Mouse (Mus musculus) c-Kit-positive CD71-negative TER-119-negative erythroid progenitor cells, embryonic 14.5 days (primary cell): ENCODE results near the gene Smad3.

ENCODE experiments used
- DNase-seq: peaks from one replicate; pipeline ENCODE4 v3.0.0-alpha.2; 2013; ENCODE audit warnings: low read depth

The Smad3 gene

DNA sequence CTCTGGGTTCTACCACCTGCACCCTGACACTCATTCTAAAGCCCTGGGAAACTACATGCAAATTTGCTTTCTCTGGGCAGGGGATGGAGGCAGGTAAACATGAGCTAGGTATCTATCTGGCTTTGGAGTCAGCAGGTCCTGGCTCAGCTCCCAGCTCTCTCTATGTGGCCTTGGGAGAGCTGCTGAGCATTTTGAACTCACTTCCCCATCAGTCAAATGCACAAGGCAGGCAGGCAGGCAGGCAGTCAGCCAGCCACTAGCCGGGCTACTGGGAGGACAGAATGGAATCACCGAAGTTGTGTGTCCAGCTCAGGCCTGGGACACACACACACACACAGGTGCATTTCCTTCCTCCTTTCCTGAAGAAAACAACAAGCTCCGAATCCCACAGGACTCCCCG lies 58.6 kb downstream of the Smad3 start:
- DNase-seq, result no peak

DNA sequence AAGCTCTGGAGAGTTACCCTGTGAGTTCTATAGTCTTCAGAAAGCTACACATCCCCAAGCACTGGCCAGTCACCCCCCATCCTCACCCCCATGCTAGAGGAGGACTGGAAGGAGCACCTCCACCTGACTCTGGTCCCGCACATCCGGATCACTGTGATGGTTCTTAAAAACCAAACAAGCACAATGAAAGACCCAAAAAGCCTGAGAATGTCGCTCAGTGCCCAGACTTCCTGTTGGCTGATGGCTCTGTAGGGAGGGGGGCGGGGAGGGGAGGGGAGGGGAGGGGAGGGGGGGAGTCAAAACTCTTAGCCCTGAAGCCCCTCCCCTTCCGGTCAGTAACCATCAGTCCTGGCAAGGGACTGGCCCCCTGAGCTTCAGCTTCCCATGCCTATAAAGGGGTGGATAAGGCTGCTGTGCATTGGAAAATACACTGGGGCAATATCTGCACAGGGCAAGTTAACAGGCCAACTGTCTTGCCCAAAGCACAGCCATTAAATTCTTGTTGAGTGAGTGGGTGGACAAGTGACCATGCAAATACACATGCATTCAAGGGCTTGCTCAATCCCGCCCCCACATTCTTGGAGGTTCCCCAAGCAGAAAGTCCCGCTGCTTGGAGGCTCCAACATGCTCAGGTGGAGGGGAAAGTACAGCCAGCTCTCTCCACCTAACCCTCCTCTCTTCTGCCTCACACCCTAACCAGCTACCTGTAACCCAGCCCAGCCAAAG lies 59.3 kb downstream of the Smad3 start:
- no peak for DNase-seq

DNA sequence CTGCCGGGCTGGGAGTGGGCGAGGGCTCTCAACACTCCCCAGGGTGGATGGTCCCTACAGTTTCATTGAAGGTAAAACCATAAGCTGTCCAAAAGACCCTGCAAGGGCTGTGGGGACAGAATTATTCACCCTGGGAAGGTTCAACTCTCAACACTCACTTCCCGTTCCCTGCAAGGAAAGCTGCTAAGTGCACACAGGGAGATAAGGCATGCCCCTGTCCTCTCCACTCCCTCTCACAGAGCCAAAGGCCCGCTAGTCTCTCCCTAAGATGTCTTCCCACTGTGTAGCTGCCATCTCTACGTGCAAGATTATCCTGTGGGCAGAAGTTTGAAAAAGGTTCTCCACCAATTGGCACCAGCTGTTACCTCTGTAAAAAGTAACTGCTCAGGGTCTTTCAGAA lies 60.2 kb downstream of the Smad3 start:
- no peak for DNase-seq

DNA sequence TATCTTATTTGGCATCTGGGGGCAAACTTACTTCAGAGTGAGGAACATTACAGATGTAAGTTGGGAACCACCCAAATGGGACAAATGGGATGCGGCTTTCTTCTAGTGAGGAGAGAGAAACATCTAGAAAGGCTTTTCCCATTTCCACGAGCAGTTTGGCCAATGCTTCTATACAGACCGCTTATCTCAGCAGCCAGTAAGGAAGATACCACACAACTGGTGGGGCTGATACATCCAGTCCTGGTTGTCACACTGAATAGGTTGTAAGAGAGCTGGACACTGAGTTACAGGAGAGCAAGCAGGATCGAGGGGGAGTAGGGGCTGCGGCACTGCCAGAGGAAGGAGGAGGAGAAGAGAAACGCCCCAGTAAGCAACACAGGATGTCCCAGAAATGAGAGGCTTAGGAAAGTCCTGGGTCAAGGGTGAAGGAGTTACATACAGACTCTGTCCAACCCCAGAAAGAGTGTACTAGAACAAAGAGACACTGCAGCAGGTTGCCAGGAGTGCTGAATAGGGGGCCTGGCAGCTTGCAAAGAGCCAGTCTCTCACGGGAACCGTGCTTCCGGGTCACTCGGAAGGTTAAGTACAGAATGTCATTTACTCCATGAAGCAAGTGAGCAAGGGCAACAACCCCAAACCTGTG lies 61.2 kb downstream of the Smad3 start:
- no peak for DNase-seq

DNA sequence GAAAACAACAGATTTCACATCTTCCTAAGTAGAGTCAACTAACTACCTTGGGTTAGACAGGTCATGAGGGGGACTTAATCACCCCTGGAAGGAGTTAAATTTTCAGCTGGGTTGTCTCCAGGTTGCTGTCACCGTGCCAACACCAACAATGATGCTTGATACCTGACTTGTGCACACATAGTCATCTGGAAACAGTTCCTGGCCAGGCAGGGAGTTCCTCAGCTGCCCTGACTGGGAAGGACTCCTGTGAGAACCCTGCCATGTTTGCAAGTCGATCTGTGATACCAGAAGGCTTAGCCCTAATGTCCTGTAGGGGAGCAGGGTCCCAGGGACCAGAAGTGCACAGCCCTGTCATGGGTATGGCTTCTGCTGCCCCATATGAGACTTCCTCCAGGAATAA lies 65.8 kb downstream of the Smad3 start:
- DNase-seq, result no peak

DNA sequence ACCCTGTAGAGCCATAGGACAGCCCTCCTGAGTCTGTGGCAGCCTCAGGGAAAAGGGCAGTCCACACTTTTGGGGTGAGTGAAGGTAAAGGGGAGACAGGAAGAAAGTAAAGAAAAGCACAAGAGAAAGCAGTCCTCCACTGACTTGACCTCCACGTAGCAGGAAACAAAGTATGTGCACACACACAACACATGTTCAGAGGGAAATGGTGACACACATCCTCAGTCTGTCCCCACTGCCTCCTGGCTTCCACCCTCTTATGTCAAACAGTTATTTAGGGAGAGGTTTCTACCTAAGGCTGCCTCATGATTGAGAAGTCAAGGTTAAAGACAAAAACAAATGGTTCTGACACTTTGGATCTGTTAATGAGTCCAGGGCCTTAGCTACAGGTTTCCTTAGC lies 67.3 kb downstream of the Smad3 start:
- no peak for DNase-seq

DNA sequence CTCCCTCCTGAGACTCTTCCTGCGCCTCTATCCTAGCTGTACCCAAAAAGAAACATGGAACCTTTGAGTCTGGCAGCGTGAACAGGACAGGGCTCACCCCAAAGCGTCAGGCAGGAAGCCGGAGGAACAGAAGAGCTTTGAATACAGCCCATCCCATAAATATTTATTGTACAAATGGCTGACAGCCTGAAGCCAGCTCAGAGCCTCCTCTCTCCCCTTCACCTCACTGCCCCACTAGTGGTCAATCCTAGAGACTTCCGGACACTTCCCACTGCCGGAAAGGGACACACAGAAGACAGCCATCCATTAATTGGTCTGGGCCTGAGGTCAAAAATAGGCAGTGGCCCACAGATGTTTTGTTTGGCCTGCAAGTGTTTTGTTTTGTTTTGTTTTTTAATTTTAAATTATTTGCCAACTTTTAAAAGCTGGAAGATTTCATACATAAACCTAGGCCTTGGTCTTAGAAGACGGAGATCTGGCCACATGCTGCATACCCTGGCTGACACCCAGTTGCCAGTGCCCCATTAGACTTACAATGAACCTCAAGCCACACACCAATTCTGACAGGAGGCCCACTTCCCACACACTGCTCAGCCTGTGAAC lies 70.3 kb downstream of the Smad3 start:
- DNase-seq, result no peak

DNA sequence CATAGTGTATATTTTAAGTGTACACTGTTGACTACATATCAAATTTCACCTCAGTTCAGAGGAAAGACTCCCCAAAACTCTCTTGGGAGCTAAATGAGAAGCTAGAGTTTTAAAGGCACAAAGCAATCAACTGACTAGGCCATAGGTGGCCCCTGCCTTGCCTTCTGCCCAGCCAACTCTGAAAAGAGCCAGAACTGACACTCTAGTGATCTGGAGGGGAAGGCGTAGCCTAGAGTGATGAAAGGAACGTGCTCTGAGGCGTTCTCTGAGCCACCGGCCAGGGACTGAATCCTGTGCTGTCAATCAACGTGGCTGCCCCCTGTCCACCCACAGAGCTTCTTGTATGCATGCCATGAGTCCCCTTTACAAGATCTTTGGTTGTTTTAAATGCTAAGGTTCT lies 72.4 kb downstream of the Smad3 start:
- DNase-seq, result no peak

DNA sequence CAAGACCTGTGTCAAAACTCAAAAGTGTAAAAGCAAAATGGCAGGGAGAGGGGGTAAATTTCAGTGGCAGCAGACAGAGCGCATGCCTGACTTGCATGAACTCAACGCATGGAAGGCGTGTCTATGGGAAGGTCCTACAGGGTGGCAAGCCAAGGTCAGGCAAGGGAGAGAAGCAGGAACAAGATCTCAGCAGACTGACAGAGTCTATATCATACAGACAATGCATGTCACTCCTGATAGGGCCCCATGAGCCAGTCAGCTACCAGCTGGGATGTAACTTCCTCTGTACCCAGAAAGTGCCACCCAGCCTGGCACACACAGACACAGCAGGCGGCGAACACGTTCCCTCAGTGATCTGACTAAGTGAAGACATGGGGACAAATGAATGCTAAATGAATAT lies 73.5 kb downstream of the Smad3 start:
- DNase-seq, result no peak

DNA sequence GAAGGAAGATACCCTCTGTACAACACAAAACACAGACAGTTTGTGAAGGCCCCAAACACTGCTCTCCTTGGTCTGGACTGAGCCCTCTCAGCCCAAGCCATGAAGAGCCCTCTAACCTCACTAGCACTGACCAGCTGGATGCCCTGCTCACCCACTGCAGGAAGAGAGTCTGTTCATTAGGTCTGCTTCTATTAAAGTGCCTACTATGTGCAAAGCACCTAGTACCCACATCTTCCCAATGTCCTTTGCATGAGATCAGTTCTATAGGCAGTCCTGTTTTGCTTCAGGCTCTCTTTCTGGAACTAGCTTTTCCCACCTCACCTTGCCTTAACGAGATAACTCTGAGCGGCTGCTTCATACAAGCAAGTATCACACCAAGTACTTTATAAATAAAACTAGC lies 74.9 kb downstream of the Smad3 start:
- DNase-seq, result no peak

DNA sequence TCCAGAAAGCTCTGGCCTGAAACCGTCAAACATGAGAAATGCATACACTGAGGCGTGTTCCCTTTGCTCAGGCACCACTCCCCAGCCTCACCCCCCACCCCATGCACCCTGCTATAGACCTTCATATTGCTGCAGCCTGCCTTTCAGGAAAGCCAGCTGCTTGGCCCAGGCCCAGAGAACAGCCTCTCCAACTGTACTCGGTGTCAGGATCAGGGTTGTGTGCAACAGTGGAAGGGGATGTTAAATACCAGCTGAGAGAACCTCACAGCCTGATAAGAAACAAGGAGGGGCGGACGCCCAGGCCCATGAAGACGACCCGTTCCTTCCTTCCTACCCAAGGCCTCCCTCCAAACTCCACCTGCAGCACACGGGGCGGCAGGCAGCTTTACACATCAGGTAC lies 75.5 kb downstream of the Smad3 start:
- DNase-seq, result no peak

DNA sequence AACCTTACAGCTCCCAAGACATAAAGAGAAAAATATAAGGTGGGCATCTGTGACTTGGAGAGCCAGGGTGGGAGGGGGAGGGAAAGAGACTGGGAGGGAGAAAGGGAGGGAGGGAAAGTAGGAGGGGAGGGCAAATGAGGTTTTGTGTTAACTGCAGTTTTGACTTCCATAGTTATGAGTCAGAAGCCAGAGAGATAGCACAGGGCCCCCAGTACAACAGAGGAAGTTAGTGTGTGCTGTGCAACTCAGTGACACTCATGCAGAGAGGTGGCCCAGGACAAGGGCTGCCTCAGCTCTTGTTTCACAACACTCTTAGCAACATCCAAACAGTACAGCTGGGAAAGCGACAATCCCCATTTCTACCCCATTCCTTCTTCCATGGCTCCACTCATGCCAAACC lies 79.7 kb downstream of the Smad3 start:
- peak; percentile 41 for DNase-seq

DNA sequence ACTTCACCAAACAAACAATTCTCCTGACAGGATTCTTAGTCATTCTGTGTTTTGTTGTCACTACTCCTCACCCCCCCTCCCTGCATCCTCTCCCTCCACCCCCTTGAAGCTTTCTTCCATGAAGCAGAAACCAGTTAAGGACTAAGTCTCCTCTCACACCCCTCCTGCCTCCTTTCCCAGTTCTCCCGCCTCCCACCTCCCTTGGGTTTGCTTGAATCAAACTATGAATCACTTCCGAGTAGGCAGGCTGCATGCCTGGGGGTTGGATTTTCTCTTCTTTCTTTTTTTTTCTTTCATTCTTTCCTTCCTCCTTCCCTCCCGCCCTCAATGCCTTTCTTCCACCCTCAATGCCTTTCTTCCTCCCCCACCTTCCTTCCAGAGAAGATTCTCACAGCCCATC lies 80.2 kb downstream of the Smad3 start:
- no peak for DNase-seq

DNA sequence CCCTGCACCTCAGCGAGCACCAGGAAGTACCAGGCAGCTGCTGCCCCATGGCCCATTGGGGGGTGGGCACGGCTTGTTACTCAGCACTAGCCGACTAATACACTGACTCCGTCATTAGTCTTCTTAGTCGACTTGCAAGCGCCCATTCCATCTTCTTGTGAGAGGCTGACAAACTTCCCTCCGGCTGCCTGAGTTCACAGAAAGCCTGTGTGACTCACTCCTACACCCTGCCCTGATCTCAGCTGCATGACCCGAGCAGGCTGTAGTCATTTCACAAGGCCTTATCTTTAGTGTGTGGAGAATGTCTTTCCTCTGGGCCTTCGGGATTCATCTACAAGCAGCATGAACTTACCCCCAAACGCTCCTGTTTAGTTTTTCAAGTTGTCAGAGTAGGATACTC lies 83.2 kb downstream of the Smad3 start:
- DNase-seq, result no peak

DNA sequence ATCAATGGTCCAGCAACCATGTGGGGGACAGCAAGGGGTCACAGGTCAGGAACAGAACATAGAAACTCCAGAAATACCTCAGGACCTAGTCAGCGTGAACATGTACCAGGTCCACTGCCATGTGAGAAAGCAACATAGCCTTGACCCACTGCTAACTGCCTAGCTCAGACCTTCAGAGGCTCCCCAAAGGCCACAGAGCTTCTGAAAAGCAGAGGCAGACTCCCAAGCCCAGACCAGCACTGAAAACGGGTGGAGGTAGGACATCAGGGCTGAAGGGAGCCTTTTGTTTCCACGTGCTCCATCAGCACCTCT lies 84.3 kb downstream of the Smad3 start:
- DNase-seq, result no peak

DNA sequence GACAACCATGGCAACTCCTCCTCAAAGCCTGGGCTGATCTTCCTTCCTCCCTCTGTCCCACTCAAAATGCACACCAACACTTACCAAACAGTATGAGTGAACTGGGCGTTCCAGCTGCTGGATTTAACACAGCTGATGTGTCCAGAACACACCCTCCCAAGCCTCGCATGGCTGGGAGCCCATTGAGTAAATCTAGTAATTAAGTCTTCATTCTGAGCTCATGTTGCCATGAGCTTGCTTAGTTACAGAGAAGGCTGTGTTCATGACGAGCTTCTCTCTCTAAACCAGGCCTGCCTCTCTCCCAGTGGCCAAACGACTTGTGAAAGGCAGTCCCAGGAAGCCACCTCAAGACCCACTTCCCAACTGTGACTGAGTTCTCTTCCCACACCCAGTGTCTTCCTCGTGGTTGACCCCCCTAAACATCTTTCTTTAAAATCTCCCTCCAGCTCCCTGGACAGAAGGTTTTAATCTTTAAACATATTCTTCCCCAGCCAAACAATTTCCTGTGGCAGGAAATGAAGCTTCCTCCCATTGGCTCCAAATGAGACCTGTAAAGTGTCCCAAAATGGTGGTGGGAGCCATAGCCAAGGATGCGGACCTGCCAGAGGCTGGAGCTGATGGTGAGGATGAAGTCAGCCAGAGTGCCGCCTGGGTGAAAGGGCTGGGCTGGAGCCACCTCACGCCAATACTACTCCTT lies 84.8 kb downstream of the Smad3 start:
- DNase-seq, result no peak

DNA sequence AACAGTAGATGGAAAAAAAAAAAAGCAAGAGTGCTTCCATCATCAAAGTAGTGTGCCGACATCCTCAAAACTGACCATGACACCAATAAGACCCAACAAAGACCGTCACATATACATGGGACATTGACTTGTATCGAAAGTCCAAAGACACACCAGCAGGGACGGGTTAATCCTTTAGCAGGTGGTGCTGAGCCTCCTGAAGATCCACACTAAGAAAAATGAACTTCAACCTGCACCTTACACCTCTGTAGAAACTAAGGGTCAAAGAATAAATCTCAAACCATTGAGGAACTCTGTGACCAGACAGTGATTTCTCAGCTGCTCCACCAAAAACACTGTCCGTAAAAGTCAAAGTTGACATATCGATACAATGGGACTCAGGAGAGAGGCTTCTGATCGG lies 88.0 kb downstream of the Smad3 start:
- DNase-seq, result no peak

DNA sequence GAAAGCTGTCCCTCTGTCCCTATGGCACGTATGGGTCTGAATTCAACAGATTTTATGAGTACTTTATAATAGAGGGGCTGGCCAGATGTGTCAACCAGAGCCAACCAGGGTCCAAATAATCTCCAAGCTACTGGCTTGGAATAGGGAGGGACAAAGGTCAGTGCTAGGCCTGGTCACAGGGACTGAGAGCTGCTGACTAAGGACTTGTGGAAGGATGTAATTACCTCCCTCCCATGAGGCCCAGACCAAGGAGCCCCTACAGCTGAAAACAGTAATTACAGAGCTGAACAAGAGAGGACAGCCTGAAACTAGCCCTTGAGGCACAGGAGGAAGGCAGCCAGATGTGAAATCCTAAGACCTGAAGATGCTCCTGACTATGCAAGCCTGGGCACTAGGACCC lies 89.2 kb downstream of the Smad3 start:
- no peak for DNase-seq

DNA sequence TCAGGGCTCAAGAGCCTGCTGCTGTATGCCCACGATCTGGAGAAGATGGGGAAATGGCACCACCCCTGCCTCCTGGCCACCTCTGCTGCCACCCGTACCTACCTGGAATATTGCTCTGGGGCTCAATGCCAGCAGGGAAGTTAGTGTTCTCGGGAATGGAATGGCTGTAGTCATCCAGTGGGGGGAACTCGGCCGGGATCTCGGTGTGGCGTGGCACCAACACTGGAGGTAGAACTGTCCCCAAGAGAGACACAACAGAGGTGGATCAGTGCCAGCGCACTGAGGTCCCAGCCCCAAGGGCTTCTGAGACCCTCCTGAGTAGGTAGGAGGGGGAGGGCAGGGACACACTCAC lies 90.4 kb downstream of the Smad3 start:
- DNase-seq, result no peak

DNA sequence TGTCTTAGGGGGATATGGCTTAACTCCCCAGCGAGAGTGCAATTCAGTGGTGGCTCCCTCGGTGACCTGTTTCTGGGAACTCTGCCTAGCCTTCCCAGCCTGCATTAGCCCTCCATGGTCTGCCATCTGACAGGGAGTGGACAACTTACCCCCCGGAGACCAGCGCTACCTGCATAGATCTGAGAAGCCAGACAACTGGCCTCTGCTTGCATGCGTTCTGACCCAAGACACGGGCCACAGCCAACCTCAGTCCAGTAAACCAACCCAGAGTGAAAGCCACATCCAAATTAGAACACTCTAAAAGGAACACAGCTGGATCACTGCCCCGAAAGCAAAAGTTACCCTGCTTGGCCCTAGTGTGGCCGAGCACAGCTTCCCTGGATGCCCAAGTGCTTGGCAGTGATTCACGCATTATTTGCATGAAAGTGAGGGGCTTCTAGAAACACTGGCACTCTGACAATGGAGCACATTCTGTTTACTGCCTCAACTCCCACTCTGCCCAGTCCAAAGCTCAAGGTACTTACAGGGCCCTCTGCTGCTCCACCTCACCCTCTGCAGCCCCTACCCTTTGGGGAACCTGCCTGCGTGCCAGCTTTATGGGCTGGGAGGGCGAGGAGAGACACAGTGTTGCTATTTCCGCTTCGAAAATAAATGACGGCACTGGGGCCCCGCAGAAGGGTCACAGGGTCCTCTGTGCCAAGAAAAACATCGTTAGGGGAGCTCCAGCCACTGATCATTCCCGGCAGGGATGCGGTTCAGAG lies 91.0 kb downstream of the Smad3 start:
- no peak for DNase-seq

DNA sequence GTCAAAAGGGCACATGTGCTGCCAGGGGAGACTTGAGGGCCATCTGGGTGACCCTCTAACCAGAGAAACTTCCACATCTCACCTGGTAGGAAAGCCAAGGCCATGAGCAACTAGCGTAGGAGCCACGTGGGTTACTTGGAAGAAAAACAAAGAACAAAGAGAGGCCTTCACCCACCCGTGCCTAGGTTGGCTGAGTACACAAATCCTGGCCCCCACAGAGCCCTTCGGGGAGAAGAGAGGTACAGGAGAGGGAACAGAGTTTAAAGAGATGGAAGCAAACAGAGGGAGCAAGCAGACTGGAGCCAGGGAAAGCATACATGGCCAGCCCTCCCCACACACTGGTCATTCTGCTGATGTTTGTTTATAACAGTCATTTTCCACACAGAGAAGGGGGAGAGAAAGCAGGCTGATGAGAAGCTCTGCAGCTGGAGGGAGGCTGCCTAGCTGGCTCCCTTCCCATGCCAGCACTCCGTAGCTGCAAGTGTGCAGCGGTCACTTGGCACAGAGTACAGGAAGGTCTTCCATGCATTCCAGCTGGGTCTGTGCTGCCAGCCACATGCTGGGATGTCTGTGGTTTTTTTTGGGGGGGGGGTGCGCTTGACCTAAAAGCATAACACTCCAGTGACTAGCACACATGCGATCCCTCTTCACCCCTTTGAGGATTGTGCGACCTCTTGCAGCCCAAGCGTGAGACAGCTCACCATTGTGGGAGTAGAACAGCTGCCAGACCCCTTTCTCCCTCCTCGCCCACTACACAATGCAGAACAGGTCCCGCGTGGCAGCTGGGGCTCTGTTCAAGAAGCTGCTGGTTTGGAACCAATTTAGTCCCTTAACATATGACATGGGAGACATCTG lies 92.8 kb downstream of the Smad3 start:
- DNase-seq, result no peak

DNA sequence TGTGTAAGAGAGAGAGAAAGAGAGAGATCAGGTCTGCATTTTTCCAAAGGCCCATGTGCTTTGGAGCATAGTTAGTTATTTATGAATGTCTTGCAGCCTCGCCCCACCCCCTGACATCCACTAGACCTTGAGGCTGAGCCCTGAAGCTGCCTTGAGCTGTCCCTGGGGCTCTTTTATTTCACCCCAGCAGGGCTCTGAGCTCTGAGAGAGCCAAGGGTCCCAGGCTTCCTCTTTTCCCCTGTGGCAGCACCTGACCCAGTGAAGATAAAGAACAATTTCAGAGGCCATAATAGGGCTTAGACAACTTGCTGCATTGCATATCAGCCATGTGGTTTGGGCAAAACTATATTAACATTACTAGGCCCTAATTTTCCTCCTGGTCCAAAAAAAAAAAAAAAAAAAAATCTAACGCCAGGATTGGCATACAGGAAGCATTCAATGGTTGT lies 93.5 kb downstream of the Smad3 start:
- DNase-seq, result no peak
